Mouse (Mus musculus) left cerebral cortex, postnatal 10 days (tissue): ENCODE measurements at regions not wholly inside any gene's neighbourhood (a gene's known extent, or its start where the extent isn't known, plus 50 kb on each side); places are given as distances from the start of the nearest gene placed in this dataset.

Experiments
- DNase-seq, 2 experiments: peaks; one replicate each; pipeline ENCODE4 v3.0.0; 2021 to 2022; ENCODE audit warnings: low spot score in 2 of 2, mixed read lengths in 1 of 2; ENCODE audit errors: extremely low spot score in 1 of 2
- intact Hi-C: fragments of 180-260 bp; cut with DNase I; formaldehyde crosslinking; loops from one replicate; pipeline ENCODE4 v1.15.1; 2025

GRCm38 (mm10) chr19:14180956-14181355, 267.6 kb downstream of the Olfr1505 start:
- DNase-seq = no peak
- intact Hi-C loops = no loop called here

GRCm38 (mm10) chr19:14181661-14182415, 268.5 kb downstream of the Olfr1505 start:
- no peak for DNase-seq
- intact Hi-C loops = no loop called here

DNA sequence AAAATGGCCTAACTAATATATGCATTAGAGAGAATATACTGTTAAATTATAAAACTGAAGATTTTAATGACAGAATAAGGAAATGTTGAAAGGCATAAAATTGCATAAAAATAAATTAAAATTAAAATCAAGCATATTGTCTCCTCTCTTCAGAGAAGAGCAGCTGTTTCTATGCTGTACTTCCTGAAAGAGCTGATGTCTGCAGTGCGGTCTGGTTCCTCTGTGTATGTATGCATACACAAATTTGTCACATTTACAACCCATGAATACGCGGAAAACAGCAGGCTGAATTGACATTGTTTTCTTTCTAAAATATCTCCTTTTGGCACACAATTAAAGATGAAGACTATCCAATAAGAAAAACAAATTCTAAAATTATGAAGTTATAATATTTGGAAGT, 278.5 kb downstream of the Olfr1505 start:
- no peak for DNase-seq
- intact Hi-C loops = no loop called here

DNA sequence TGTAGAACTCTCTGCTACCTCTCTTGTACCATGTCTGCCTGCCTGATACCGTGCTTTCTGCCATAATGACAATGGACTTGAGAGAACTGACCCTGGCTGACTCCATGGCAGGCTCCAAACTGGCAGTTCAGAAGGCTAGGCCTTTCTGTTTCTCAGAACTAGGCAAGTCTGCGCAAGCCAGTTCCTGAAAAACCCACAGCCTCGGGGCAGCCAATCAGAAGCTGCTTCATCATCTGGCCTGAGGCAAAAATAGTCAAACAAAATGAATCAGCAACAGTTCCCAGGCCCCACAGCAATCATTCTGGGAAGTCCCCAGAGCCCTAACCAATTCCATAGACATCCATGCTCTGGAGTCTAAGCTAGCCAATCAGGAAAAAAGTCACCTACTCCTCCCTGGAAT, 284.5 kb downstream of the Olfr1505 start:
- intact Hi-C loops = no loop called here
- DNase-seq = no peak

GRCm38 (mm10) chr19:14220507-14220909, 307.2 kb downstream of the Olfr1505 start:
- no peak for DNase-seq
- intact Hi-C loops = no loop called here

DNA sequence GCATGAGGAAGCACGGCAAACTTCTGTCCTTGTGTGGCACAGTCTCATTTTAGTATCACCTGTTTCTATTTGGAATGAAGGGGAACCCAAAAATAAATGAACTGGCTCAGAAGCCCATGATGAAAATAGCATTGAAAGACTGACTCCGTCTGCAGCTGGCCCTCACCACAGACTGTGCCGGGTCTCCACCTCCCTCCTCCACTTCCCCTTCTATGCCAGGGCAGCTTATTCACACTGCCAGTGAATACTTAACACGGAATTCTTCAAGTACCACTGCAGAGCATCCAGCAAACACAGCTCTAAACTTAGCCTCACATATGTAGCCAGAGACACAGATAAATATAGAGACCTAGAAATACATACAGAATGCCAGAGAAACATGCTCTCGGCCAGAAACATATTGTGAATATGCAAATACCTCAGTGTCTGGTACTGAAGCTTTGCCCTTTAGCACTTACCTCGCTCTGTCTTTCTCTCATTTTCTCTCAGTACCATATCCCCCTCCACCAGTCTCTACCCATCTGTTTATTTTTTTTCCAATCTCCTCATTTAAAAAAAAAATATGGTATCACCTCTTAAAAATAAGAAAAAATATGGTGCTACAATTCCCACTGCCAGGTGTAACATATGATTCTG, 311.8 kb downstream of the Olfr1505 start:
- DNase-seq = peak in 1 of 2 experiments; percentile 45
- intact Hi-C loops = no loop called here

- intact Hi-C loops = no loop called here
- DNase-seq = no peak
These were observed 312.5 kb downstream of the Olfr1505 start for GRCm38 (mm10) chr19:14225787-14226186.

GRCm38 (mm10) chr19:14226521-14226920, 313.2 kb downstream of the Olfr1505 start:
- DNase-seq = no peak
- intact Hi-C loops = no loop called here

DNA sequence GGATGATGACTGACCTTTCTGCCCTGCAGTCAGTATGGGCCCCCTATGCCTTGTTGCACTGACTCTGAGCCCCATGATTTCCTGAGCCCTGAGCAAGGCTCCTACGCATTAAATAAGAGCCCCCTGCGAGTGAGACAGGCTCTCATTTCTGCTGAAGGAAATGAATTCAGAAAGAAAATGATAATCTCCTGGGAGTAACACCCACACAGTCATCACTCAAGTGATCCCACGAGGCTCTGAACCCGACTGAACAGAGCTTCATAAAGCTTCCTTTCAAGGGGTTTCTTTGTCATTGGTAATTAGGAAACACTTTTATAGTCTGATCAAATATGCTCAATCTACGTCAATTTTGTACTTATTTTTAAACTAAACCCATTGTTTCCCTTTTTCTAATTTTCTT, 330.2 kb downstream of the Olfr1505 start:
- intact Hi-C loops = no loop called here
- no peak for DNase-seq

- no peak for DNase-seq
- intact Hi-C loops = no loop called here
These were observed 333.8 kb downstream of the Olfr1505 start for GRCm38 (mm10) chr19:14246973-14247614.

- intact Hi-C loops = no loop called here
- no peak for DNase-seq
These were observed 334.6 kb downstream of the Olfr1505 start for GRCm38 (mm10) chr19:14247979-14248378.

DNA sequence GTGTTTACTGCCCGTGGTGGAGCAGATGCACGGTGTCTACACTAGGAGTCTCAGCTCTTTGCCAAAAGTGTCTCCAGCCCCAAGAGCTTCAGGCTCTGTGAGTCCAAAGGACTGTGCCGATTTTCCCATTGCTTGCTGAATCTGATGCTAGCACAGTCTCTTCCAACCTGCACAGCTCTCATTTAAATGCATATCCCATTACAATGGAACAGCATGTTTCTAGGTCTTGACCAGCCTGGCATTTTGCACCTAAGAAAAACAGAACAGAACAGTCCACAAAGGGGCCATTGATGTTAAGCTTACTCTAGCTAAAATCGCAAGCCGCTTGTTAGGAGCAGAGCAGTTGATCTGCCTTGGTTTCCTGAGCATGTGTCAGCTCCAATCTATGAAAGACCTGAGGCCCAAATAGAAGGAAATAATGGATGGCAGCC, 339.2 kb downstream of the Tle4 start:
- intact Hi-C loops = no loop called here
- DNase-seq = no peak

GRCm38 (mm10) chr19:14259223-14259622, 338.6 kb downstream of the Tle4 start:
- intact Hi-C loops = no loop called here
- no peak for DNase-seq

DNA sequence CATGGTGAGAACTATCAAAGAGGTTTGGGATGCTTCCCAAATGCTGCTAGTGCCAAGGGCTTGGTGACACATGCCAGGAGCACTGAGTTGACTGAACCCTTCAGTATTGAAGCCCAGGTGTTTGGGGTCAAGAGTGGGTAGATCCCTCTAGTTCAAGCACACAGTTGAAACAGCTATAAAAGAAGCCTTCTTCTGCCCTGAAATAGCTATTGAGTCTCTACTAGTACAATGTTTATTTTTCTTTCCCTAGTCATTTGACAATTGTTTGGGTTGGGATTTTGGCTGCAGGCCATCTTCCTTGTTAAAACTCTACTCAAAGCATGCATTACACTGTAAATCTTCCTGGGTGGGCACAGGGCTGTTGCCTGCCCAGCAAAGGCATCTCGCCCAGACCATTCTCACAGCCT, 308.5 kb downstream of the Tle4 start:
- DNase-seq = peak in 1 of 2 experiments; percentile 33
- intact Hi-C loops = no loop called here

- intact Hi-C loops = no loop called here
- no peak for DNase-seq
These were observed 306.9 kb downstream of the Tle4 start for GRCm38 (mm10) chr19:14290911-14291310.

DNA sequence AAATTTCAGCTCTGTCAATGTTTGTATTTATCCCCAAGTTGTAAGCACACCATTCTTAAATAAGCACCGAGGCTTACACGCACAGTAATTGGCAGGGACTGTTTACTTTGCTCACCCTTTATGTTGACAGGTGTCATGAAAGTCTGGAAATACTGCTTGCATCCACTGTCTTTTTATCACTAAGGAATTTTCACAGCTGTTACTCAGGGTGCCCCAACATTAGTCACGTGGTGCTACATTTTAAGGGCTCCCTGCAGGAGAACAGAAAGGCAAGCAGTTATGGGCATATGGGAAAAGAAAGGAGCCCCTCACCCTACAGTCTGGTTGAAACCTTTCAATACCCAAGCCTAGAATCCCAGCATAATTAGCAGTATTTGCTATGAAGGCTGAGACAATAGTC, 304.7 kb downstream of the Tle4 start:
- intact Hi-C loops = no loop called here
- no peak for DNase-seq

GRCm38 (mm10) chr19:14301176-14301943, 296.5 kb downstream of the Tle4 start:
- DNase-seq = no peak
- intact Hi-C loops = no loop called here

DNA sequence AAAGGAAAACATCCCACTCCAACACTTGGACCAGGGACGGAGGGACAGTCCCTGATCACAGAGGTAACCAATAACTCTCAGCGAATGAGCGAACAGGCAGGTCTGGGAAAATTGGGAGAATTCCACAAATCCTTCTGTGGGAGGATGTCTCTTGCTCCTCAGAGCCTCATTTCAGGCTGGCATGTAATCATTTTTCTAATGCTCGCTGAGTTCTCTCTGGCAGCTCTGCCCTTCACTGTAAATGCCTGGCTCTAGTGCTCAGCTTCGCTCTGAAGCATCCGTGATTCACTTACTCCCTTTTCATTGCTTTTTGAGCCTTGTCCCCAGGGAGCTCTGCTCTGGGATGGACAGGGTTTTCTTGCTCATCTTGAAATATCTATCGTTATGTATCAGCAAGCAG, 283.6 kb downstream of the Tle4 start:
- DNase-seq = no peak
- intact Hi-C loops = no loop called here

- intact Hi-C loops = no loop called here
These were observed 278.1 kb downstream of the Tle4 start for GRCm38 (mm10) chr19:14319677-14320191.

More at GRCm38 (mm10) chr19:14319677-14320191, 278.1 kb downstream of the Tle4 start:
- no peak for DNase-seq
